8 mouse cellular contexts compared by ENCODE assay signal in genomic region chr4:33586615-33587451, GRCm38 (mm10).
DNase-seq lines count a peak whose midpoint lies in the region; ATAC-seq and TF ChIP-seq lines count a peak whose summit lies in the region.

No protein-coding gene starts in this region.

- H3K27me3 ChIP-seq in limb, embryonic 11.5 days (ENCODE audit: control insufficient read depth, insufficient read depth, low read length), result no peaks in the 10 kb centered on the region
- H3K27me3 ChIP-seq in midbrain, embryonic 11.5 days (ENCODE audit: control insufficient read depth, insufficient read depth, low read length), result no peaks in the 10 kb centered on the region; the same call in 1 of the 2 replicates
- no peaks in the 10 kb centered on the region for H3K27me3 ChIP-seq in thymus, adult 2 months (ENCODE audit: control insufficient read depth, insufficient read depth, low read length)

- 11% methylated on average over 15 of the region's 15 CpGs for WGBS in limb, embryonic 11.5 days
- WGBS in midbrain, embryonic 11.5 days, result 6% methylated on average over 15 of the region's 15 CpGs
- 14% methylated on average over 15 of the region's 15 CpGs for WGBS in thymus, adult 2 months

- peak overlapping the region; percentile 36 for H3K4me2 ChIP-seq in limb, embryonic 11.5 days (ENCODE audit: low read depth, severe bottlenecking)
- H3K4me2 ChIP-seq in midbrain, embryonic 11.5 days, result peak overlapping the region; percentile 37

- H3K9ac ChIP-seq in limb, embryonic 11.5 days (ENCODE audit: low read length), result peak overlapping the region; percentile 13
- H3K9ac ChIP-seq in midbrain, embryonic 11.5 days (ENCODE audit: low read length), result peak overlapping the region; percentile 52; the same call in 1 of the 2 replicates

- H3K27ac ChIP-seq in limb, embryonic 11.5 days (replicated peaks; ENCODE audit: low read depth, low read length), result 0 out of 2 replicates have a peak overlapping the region, but pooled peaks have one; percentile 47
- H3K27ac ChIP-seq in midbrain, embryonic 11.5 days (ENCODE audit: low read depth, low read length), result peak overlapping the region; percentile 82
- peak overlapping the region; percentile 15 for H3K27ac ChIP-seq in thymus, adult 2 months (ENCODE audit: control insufficient read depth, insufficient read depth, low read length)

- H3K4me3 ChIP-seq in limb, embryonic 11.5 days (ENCODE audit: low read depth, low read length), result 0 out of 2 replicates have a peak overlapping the region, but pooled peaks have one; percentile 3
- H3K4me3 ChIP-seq in midbrain, embryonic 11.5 days (ENCODE audit: low read depth, low read length), result no peak overlapping the region; the same call in 1 of the 2 replicates
- H3K4me3 ChIP-seq in thymus, adult 2 months (ENCODE audit: control insufficient read depth, insufficient read depth, low read length), result peak overlapping the region; percentile 17; the same call in 1 of the 2 replicates

- no peak for TF ChIP-seq POLR2A in thymus, adult 2 months (IDR thresholded peaks at IDR 0.05; ENCODE audit: control insufficient read depth, extremely low read depth, insufficient read depth, low read length, poor library complexity)

- TF ChIP-seq CTCF in thymus, adult 2 months (IDR thresholded peaks at IDR 0.05; ENCODE audit: borderline replicate concordance, control insufficient read depth, extremely low read depth, insufficient read depth, low read length, poor library complexity), result no peak

- H3K36me3 ChIP-seq in limb, embryonic 11.5 days (ENCODE audit: control insufficient read depth, insufficient read depth, low read length), result no peaks in the 10 kb centered on the region
- H3K36me3 ChIP-seq in midbrain, embryonic 11.5 days (ENCODE audit: control insufficient read depth, insufficient read depth, low read length), result no peaks in the 10 kb centered on the region
- no peaks in the 10 kb centered on the region for H3K36me3 ChIP-seq in thymus, adult 2 months (ENCODE audit: control insufficient read depth, insufficient read depth, low read length)

- DNase-seq in layer of hippocampus, adult 18-20 months (ENCODE audit: low spot score in 2 of 2), result peak; percentile 42 to 46
- no peak for DNase-seq in layer of hippocampus, postnatal 25 days (ENCODE audit: extremely low spot score in 1 of 2, low spot score in 1 of 2)
- peak; percentile 30 to 32 for DNase-seq in gastrocnemius, postnatal 36 days
- DNase-seq in limb, embryonic 11.5 days (ENCODE audit: low spot score), result peak; percentile 52
- peak; percentile 94 for DNase-seq in midbrain, embryonic 11.5 days (ENCODE audit: low spot score, missing footprints)
- peak; percentile 65 for DNase-seq in thymus, adult 2 months

- peak; percentile 72 for ATAC-seq in common myeloid progenitor, adult 5-6 weeks (replicated peaks; ENCODE audit: low read depth, poor library complexity, severe bottlenecking)
- peak; percentile 81 for ATAC-seq in inflammation-experienced regulatory T-cells, adult 6 months
- peak; percentile 80; the same call in 1 of the 2 replicates for ATAC-seq in limb, embryonic 11.5 days (ENCODE audit: insufficient number of reproducible peaks, low FRiP score, low TSS enrichment, low read depth)
- peak; percentile 75 for ATAC-seq in midbrain, embryonic 11.5 days (ENCODE audit: low FRiP score)

- H3K9me3 ChIP-seq in limb, embryonic 11.5 days (ENCODE audit: control insufficient read depth, low read length), result no peaks in the 10 kb centered on the region
- no peaks in the 10 kb centered on the region for H3K9me3 ChIP-seq in midbrain, embryonic 11.5 days (ENCODE audit: control insufficient read depth, low read length)

- H3K4me1 ChIP-seq in limb, embryonic 11.5 days (ENCODE audit: control insufficient read depth, insufficient read depth, low read length), result peaks cover 6% of the 10 kb centered on the region; the same call in 1 of the 2 replicates
- H3K4me1 ChIP-seq in midbrain, embryonic 11.5 days (ENCODE audit: control insufficient read depth, insufficient read depth, low read length), result peaks cover 21% of the 10 kb centered on the region
- peaks cover 17% of the 10 kb centered on the region for H3K4me1 ChIP-seq in thymus, adult 2 months (replicated peaks; ENCODE audit: control insufficient read depth, insufficient read depth, low read length)

- intact Hi-C loops in gastrocnemius, postnatal 36 days (cut with DNase I), result loop anchor here (5.0 to 10.0 kb wide), 2 partner anchors 60 to 182 kb away; no protein-coding TSS in a partner anchor

Comparison
In these comparisons a context has a peak if more than half of its experiments do, and no peak if none do; other contexts are left out.
1. DNase-seq: peak in layer of hippocampus, adult 18-20 months (2 of 2), gastrocnemius, postnatal 36 days (2 of 2), limb, embryonic 11.5 days (single experiment), midbrain, embryonic 11.5 days (single experiment) and thymus, adult 2 months (single experiment); none in layer of hippocampus, postnatal 25 days (0 of 2).
2. H3K27ac ChIP-seq: peak in every context shown above with its lines; median percentile 82 in midbrain, embryonic 11.5 days; 47 in limb, embryonic 11.5 days; 15 in thymus, adult 2 months.
3. Peak in every context shown above with its lines, with median percentiles within 50 percentile points of each other: ATAC-seq.